Mouse (Mus musculus) limb, embryonic 10.5 days (tissue): ENCODE data around the gene Crlf3. TPM values are rescaled to one million over a fixed set of nuclear protein-coding genes. Genes with fewer than 3 reads are reported as not detected.
"Not testable (repeated sequence)": the region's sequence is repeated elsewhere in the genome, so short reads cannot be mapped to it uniquely, and the experiment has no call there.

Experiments used
- DNase-seq: peaks from one replicate; pipeline ENCODE4 v3.0.0-alpha.2; 2017; ENCODE audit warnings: low spot score
- H3K27ac ChIP-seq: fragments of 300-500 bp; sonication (generic); 2 replicates; pipeline ENCODE4 v1.5.1; 2016; ENCODE audit warnings: mild to moderate bottlenecking
- H3K27me3 ChIP-seq: fragments of 300-500 bp; sonication (generic); 2 replicates; pipeline ENCODE4 v1.6.1; 2016; ENCODE audit warnings: low read depth, mild to moderate bottlenecking; ENCODE audit not compliant: poor library complexity, severe bottlenecking
- H3K36me3 ChIP-seq: fragments of 300-500 bp; sonication (generic); 2 replicates; pipeline ENCODE4 v1.6.1; 2016; ENCODE audit warnings: mild to moderate bottlenecking, moderate library complexity
- H3K4me1 ChIP-seq: fragments of 300-500 bp; sonication (generic); 2 replicates; pipeline ENCODE4 v1.6.1; 2016
- H3K4me3 ChIP-seq: fragments of 300-500 bp; sonication (generic); 2 replicates; pipeline ENCODE4 v1.5.1; 2016; ENCODE audit warnings: mild to moderate bottlenecking, moderate library complexity
- H3K9me3 ChIP-seq: fragments of 300-500 bp; sonication (generic); replicated peaks from 2 replicates; pipeline ENCODE4 v1.6.1; 2016; ENCODE audit warnings: mild to moderate bottlenecking
- WGBS: fragments of 180-500 bp; shearing (Covaris S2); methylation state at CpG from one replicate; pipeline ENCODE4 v1.1.7; 2016; 5-methylcytosine and 5-hydroxymethylcytosine counted together
- polyA plus RNA-seq: library from polyadenylated mRNA; unstranded; fragments of >200 nt; fragmentation: Nextera tagmentation; extraction: Ambion mirVana; gene quantifications from 2 replicates; pipeline ENCODE4 v1.2.1, GENCODE M21; 2016

Crlf3 gene
- polyA plus RNA-seq, 1 experiment from 2014 or later: 58.2 TPM

DNA sequence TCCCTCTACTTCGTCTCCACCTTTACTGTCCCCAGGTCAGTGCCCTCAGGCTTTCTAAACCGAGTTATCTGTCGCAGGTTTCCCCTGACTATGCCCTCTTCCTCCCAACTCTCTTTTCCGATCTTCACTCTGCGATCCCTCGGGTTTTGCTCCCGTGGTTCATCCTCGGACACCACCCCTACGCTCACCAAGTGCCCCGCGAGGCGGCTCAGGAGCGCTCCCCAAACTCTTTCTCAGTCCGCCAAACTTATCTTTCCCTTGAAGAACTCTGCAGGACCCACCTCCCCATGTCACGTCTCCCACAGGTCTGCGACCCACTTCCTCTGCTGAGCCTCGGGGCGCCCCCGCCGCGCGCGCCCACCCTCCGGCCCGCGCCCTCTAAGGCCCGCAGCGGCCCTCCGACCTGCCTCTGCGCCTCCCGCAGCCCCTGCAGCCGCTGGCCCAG, 388 bp downstream of the Crlf3 start:
- Histone ChIP-seq H3K9me3 (no peaks in the 10 kb centered on the region), H3K4me1 (peaks cover 19% of the 10 kb centered on the region), H3K36me3 (peaks cover 13% of the 10 kb centered on the region; the same call in 1 of the 2 replicates), H3K27me3 (no peaks in the 10 kb centered on the region), H3K4me3 (peak overlapping the region; percentile 81), H3K27ac (peak overlapping the region; percentile 95)
- DNase-seq: no peak
- under 1% methylated on average over 32 of the region's 32 CpGs for WGBS

DNA sequence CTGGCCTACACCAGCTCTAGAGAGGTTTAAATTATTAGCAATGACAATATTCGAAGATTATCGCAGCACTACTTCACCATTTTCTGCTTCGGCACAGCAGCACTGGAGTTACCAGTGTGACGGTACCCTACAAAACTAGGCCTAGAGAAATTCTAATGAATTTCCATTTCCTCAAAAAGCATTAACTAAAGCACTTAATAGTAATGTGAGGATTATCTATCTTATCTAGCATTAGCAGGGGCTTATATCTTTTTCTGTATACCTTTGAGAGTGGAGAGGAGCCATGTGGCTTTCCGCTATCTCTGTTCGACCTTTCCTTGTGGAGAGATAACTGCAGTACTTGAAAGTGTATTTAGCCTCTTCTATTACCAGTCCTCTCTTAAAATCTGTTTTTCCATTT, 1.0 kb downstream of the Crlf3 start:
- 72% methylated on average over 6 of the region's 6 CpGs for WGBS
- Histone ChIP-seq H3K4me1 (peaks cover 19% of the 10 kb centered on the region), H3K27ac (peak overlapping the region; percentile 95; the same call in 1 of the 2 replicates), H3K36me3 (peaks cover 13% of the 10 kb centered on the region; the same call in 1 of the 2 replicates), H3K9me3 (no peaks in the 10 kb centered on the region), H3K4me3 (peak overlapping the region; percentile 81), H3K27me3 (no peaks in the 10 kb centered on the region)
- no peak for DNase-seq

DNA sequence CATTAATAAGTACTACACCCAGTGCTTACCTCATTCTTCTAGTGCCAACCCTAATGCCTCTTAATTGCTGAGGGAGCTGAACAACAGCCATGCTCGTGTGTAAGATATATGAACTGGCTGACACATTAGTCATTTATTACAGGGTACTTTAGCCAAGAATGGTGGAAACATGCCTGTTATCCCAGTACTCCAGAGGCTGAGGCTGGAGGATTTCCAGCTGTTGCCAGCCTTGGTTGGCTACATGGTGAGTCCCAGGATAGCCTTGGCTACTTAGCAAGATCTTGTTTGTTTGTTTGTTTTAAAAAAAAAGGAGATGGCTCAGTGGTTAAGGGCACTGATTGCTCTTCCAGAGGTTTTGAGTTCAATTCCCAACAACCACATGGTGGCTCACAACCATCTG, 2.0 kb downstream of the Crlf3 start:
- Histone ChIP-seq H3K36me3 (peaks cover 19% of the 10 kb centered on the region), H3K9me3 (no peaks in the 10 kb centered on the region), H3K27me3 (no peaks in the 10 kb centered on the region), H3K4me1 (peaks cover 19% of the 10 kb centered on the region), H3K27ac (no peak overlapping the region), H3K4me3 (no peak overlapping the region)
- WGBS: 27% methylated on average over 1 of the region's 1 CpGs
- DNase-seq: no peak

DNA sequence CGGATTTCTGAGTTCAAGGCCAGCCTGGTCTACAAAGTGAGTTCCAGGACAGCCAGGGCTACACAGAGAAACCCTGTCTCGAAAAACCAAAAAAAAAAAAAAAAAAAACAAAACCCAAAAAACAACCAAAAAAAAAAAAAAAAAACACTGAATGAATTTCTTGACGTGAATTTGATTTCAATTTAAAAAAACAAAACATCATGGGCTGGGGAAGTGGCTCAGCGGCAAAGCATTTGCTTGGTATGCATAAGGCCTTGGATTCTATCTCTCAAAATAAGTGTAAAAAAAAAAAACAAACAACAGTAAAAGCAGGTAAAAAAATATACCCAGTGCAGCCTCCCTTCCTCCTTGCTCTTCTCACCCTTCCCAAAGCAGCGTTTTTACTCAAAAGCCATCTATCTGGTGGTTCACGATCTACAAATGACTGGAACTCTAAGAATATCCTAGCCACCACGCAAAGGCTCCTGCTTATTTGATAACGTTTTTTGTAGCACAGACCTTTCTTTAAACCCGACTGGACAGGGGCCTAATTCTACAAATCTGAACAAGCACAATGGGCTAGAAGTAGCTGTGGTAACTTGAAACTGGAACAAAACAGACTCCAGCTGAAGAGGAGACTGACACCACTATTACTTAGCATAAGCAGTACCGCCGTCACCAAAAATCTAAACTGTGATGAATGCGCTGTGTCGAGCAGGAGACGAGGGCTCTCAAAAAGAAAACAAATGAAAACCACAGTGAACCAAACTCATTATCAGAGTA, 2.8 kb downstream of the Crlf3 start:
- Histone ChIP-seq H3K9me3 (no peaks in the 10 kb centered on the region), H3K36me3 (peaks cover 24% of the 10 kb centered on the region), H3K4me1 (peaks cover 19% of the 10 kb centered on the region), H3K27me3 (no peaks in the 10 kb centered on the region), H3K27ac (no peak overlapping the region), H3K4me3 (no peak overlapping the region)
- DNase-seq: no peak
- 86% methylated on average over 14 of the region's 14 CpGs for WGBS

DNA sequence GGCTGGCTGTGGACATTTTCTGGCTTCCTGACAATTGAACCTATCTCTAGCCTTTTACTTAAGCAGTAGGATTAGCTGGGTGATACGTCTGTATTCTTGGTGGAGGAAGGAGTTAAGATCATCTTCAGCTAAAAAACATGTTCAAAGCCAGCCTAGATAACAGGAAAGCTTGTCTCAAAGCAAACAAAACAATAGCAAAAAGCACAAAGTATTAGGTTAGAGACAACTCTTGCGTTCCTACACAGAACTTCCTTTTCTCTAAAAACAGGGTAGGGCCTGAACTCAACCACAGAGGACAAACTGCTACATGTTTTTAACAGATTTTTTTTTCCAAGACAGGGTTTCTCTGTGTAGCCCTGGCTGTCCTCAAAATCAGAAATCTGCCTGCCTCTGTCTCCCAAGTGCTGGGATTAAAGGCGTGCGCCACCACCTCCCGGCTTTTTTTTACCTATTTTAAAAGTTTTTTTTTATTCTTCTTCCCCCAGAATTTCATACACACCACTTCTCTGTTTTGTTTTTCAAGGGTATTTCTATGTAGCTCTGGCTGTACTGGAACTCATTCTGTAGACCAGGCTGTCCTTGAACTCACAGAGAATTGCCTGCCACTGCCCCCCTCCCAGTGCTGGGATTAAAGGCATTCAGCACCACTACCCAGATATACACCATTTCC, 5.0 kb downstream of the Crlf3 start:
- Histone ChIP-seq H3K9me3 (no peaks in the 10 kb centered on the region), H3K27me3 (no peaks in the 10 kb centered on the region), H3K36me3 (peaks cover 28% of the 10 kb centered on the region), H3K27ac (no peak overlapping the region), H3K4me1 (peaks cover 10% of the 10 kb centered on the region), H3K4me3 (no peak overlapping the region)
- DNase-seq: no peak
- 96% methylated on average over 5 of the region's 5 CpGs for WGBS

DNA sequence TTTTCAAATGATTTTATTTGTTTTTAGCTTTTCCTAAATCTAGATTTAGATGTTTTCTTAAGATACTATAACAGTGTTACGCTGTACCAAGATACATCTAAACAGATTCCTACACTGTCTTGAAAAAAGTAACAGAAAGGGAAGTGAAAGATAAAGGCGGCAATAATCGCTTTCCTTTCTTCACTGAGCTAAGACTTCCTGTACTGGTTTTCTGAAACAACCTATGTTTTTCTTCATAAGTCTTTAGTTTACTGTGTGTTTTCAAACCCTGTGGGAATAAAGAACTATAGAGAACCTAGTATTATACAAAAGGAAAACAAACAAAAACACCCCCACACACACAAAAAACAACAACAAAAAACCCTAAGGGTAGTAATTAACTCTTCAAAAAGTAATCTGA, 8.4 kb downstream of the Crlf3 start:
- H3K27ac ChIP-seq: no peak overlapping the region
- H3K36me3 ChIP-seq: peaks cover 23% of the 10 kb centered on the region; the same call in 1 of the 2 replicates
- no peaks in the 10 kb centered on the region for H3K4me1 ChIP-seq
- H3K27me3 ChIP-seq: no peaks in the 10 kb centered on the region
- no peak overlapping the region for H3K4me3 ChIP-seq
- H3K9me3 ChIP-seq: no peaks in the 10 kb centered on the region
- DNase-seq: no peak
- 95% methylated on average over 3 of the region's 3 CpGs for WGBS

DNA sequence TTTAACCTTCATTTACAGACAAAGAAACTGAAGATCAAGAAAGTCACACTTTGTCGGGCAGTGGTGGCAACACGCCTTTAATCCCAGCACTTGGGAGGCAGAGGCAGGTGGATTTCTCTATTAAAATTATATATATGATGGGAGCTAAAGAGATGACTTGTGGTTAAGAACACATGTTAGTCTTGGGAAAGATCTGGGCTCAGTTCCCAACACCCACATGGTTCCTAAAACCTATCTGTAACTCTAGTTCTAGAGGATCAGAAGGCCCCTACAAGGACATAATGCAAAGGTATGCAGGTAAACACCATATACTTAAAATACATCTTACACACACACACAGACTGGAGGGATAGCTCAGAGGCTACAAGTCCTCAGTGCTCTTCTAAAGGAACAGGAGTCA, 9.8 kb downstream of the Crlf3 start:
- no peak for DNase-seq
- Histone ChIP-seq H3K4me1 (no peaks in the 10 kb centered on the region), H3K36me3 (peaks cover 18% of the 10 kb centered on the region; the same call in 1 of the 2 replicates), H3K4me3 (no peak overlapping the region), H3K27me3 (no peaks in the 10 kb centered on the region), H3K27ac (no peak overlapping the region), H3K9me3 (no peaks in the 10 kb centered on the region)
- 93% methylated on average over 2 of the region's 2 CpGs for WGBS

DNA sequence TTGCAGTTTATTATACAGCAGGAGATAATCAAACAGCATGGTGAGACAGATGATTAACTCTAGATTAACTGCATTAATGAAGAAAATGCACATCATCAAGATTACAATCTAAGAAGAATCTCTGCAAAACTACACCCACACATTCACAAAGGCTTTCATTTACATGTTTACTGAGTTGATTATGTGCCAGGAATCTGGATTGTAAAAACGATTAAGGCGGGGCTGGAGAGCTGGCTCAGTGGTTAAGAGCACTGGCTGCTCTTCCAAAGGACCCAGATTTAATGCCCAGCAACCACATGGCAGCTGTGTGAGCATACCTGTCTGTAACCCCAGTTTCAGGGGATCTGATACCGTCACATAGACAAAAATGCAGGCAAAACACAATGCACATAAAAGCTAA, 11.0 kb downstream of the Crlf3 start:
- Histone ChIP-seq H3K4me1 (no peaks in the 10 kb centered on the region), H3K9me3 (no peaks in the 10 kb centered on the region), H3K27ac (no peak overlapping the region), H3K4me3 (no peak overlapping the region), H3K27me3 (no peaks in the 10 kb centered on the region), H3K36me3 (peaks cover 18% of the 10 kb centered on the region; the same call in 1 of the 2 replicates)
- WGBS: 91% methylated on average over 3 of the region's 3 CpGs
- no peak for DNase-seq

DNA sequence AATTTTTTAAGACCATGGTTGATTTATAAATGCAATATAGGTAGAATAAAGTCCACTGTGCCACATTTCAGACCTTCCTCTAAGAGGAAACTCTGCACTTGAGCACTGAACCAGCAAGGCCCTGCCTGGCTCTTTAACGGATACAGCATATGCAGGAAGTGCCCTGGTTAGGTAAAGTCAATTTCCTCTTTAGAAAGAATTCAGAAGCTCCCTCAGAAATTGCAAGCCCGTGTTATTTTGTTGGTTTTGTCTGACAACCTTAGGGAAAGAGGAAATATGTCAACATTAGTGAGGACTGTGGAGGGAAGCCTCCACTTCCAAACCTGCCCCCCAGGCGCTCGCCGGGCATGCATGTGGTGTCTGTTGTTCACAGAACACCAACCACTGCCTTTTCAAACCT, 13.2 kb downstream of the Crlf3 start:
- Histone ChIP-seq H3K4me3 (no peak overlapping the region), H3K4me1 (no peaks in the 10 kb centered on the region), H3K27me3 (no peaks in the 10 kb centered on the region), H3K9me3 (no peaks in the 10 kb centered on the region), H3K36me3 (peaks cover 20% of the 10 kb centered on the region), H3K27ac (no peak overlapping the region)
- no peak for DNase-seq
- WGBS: 85% methylated on average over 5 of the region's 5 CpGs

DNA sequence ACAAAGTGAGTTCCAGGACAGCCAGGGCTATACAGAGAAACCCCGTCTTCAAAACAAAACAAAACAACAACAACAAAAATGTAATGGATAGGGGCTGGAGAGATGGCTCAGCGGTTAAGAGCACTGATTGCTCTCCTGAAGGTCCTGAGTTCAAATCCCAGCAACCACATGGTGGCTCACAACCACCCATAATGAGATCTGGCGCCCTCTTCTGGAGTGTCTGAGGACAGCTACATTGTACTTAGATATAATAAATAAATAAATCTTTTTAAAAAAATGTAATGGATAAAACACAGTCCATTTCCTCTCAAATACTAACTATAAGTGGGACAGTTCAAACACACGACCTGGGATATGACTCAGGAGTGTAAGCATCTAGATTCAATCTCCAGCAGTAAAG, 14.4 kb downstream of the Crlf3 start:
- H3K4me1 ChIP-seq, H3K9me3 ChIP-seq, H3K4me3 ChIP-seq, H3K27ac ChIP-seq, H3K27me3 ChIP-seq, DNase-seq: not testable (repeated sequence)
- peaks cover 32% of the 10 kb centered on the region for H3K36me3 ChIP-seq
- 89% methylated on average over 4 of the region's 4 CpGs for WGBS

DNA sequence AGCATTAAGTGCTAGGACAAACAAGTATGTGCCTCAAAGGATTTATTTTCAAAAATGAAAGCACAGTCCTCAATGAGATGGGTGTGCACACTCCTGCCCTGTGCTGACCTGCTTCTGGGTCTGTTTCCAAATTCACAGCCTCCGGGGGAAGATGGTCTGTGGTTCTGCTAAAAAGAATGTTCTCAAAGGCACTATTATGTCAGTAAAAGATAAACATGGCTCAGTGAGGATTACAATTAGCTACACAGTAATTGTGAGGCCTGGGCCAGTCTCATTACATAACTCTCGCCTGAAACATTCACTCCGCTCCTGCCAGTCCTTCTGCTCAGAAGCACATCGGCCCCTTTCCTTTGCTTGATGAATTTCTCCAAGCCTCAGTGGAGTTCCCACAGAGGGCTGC, 18.6 kb downstream of the Crlf3 start:
- no peaks in the 10 kb centered on the region for H3K27me3 ChIP-seq
- no peaks in the 10 kb centered on the region for H3K9me3 ChIP-seq
- H3K4me3 ChIP-seq: no peak overlapping the region
- 87% methylated on average over 4 of the region's 4 CpGs for WGBS
- H3K36me3 ChIP-seq: peaks cover 63% of the 10 kb centered on the region
- H3K4me1 ChIP-seq: no peaks in the 10 kb centered on the region
- H3K27ac ChIP-seq: no peak overlapping the region
- DNase-seq: no peak

DNA sequence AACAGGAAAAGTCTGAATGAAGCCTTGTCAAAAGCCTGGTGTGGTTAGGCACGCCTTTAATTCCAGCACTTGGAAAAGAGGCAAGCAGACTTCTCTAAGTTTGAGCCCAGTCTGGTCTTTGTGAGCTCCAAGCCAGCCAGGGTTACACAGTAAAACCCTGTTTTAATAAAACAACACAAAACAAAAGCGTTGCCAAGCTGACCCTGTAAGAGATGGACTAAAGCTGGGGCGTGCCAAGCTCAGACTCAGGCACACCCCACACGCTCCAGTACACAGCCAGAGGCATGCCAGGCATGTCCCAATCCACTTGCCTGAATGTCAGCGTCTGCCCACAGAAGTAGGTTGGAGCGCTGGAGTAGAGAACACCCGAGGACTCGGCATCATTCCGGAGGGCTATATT, 24.6 kb downstream of the Crlf3 start:
- no peaks in the 10 kb centered on the region for H3K9me3 ChIP-seq
- peaks cover 93% of the 10 kb centered on the region for H3K36me3 ChIP-seq
- DNase-seq: no peak

DNA sequence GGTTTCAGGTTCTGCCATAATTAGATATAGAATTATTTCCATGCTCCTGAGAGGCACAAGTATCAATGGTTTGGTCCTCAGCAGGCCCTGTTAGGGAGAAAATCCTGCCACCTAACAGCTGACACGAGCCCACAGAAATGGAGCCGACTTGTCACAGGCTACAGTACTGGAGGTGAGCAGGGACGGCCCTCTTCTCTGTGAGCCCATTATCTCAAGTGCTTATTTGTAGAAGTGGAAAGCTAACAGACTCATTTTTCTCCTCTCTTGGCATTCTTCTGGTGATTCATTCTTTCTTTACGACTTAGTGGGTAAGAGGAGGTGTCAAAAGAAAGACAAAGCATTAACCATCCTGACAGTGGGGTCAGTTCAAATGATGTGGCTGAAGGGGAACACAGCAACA, 26.1 kb downstream of the Crlf3 start:
- 66% methylated on average over 4 of the region's 4 CpGs for WGBS
- H3K27me3 ChIP-seq: no peaks in the 10 kb centered on the region
- no peak overlapping the region for H3K27ac ChIP-seq
- H3K9me3 ChIP-seq: no peaks in the 10 kb centered on the region
- H3K4me3 ChIP-seq: no peak overlapping the region
- DNase-seq: no peak
- 0 out of 2 replicates have a peak, but pooled peaks cover 6% of the 10 kb centered on the region for H3K4me1 ChIP-seq
- peaks cover 91% of the 10 kb centered on the region for H3K36me3 ChIP-seq

More for the DNA sequence above, 24.6 kb downstream of the Crlf3 start:
- no peaks in the 10 kb centered on the region for H3K4me1 ChIP-seq
- no peak overlapping the region for H3K4me3 ChIP-seq
- no peak overlapping the region for H3K27ac ChIP-seq
- no peaks in the 10 kb centered on the region for H3K27me3 ChIP-seq
- 95% methylated on average over 9 of the region's 9 CpGs for WGBS
